Mouse (Mus musculus): ENCODE data around the gene Mcam. TPM values are rescaled to one million over a fixed set of nuclear protein-coding genes. Genes with fewer than 3 reads are reported as not detected.

Gene Mcam
- total and polyA plus RNA-seq, 2 experiments from 2014 or later: 4.4 to 14.6 TPM

GRCm38 (mm10) chr9:44191166-44191565 is 56.9 kb downstream of the Mcam start:
- TF ChIP-seq CTCF (IDR thresholded peaks at IDR 0.05): no peak
- Histone ChIP-seq H3K4me3 (ENCODE audit: low read depth, low read length) (no peak overlapping the region), H3K4me1 (ENCODE audit: insufficient read depth, low read length) (no peaks in the 10 kb centered on the region), H3K27ac (ENCODE audit: low read depth, low read length) (no peak overlapping the region), H3K4me2 (ENCODE audit: low read depth, low read length, poor library complexity, severe bottlenecking) (no peak overlapping the region), H3K36me3 (ENCODE audit: insufficient read depth, low read length) (no peaks in the 10 kb centered on the region), H3K9me3 (ENCODE audit: low read length) (no peaks in the 10 kb centered on the region), H3K27me3 (ENCODE audit: insufficient read depth, low read length) (no peaks in the 10 kb centered on the region), H3K9ac (replicated peaks; ENCODE audit: low read length, poor library complexity, severe bottlenecking) (no peak overlapping the region)
- no peak for DNase-seq (ENCODE audit: low spot score)
- WGBS: 84% methylated on average over 3 of the region's 3 CpGs
- no peak for ATAC-seq (ENCODE audit: low FRiP score)

GRCm38 (mm10) chr9:44192312-44192711 is 58.0 kb downstream of the Mcam start:
- 93% methylated on average over 3 of the region's 3 CpGs for WGBS
- H3K27me3 ChIP-seq (ENCODE audit: insufficient read depth, low read length): no peaks in the 10 kb centered on the region
- no peaks in the 10 kb centered on the region for H3K36me3 ChIP-seq (ENCODE audit: insufficient read depth, low read length)
- TF ChIP-seq CTCF (IDR thresholded peaks at IDR 0.05): no peak
- DNase-seq (ENCODE audit: low spot score) (no peak), ATAC-seq (ENCODE audit: low FRiP score) (no peak)
- no peak overlapping the region for H3K27ac ChIP-seq (ENCODE audit: low read depth, low read length)
- H3K4me1 ChIP-seq (ENCODE audit: insufficient read depth, low read length): no peaks in the 10 kb centered on the region
- H3K9ac ChIP-seq (replicated peaks; ENCODE audit: low read length, poor library complexity, severe bottlenecking): no peak overlapping the region
- H3K4me3 ChIP-seq (ENCODE audit: low read depth, low read length): no peak overlapping the region
- H3K9me3 ChIP-seq (ENCODE audit: low read length): no peaks in the 10 kb centered on the region
- no peak overlapping the region for H3K4me2 ChIP-seq (ENCODE audit: low read depth, low read length, poor library complexity, severe bottlenecking)

Other genes starting within 250 kb of the Mcam start
- 52.8 and 98.0 TPM in 2 replicates for gene Thy1, start 91.1 kb upstream of the Mcam start, total RNA-seq (2014; rRNA removed)
- gene Thy1, start 91.1 kb upstream of the Mcam start, polyA plus RNA-seq (2015; fragmentation: Nextera tagmentation; extraction: Ambion mirVana): 24.7 and 28.8 TPM in 2 replicates
- gene Usp2, start 67.4 kb upstream of the Mcam start, total RNA-seq (2014; rRNA removed): 7.5 and 8.0 TPM in 2 replicates
- 14.5 and 15.1 TPM in 2 replicates for gene Usp2, start 67.4 kb upstream of the Mcam start, polyA plus RNA-seq (2015; fragmentation: Nextera tagmentation; extraction: Ambion mirVana)
- gene Mfrp, start 32.7 kb upstream of the Mcam start, total RNA-seq (2014; rRNA removed): 0.19 and 2.8 TPM in 2 replicates
- 0.05 TPM in 1 of 2 replicates, not detected in the other for gene Mfrp, start 32.7 kb upstream of the Mcam start, polyA plus RNA-seq (2015; fragmentation: Nextera tagmentation; extraction: Ambion mirVana)
- 16.6 and 29.0 TPM in 2 replicates for gene C1qtnf5, start 27.2 kb upstream of the Mcam start, total RNA-seq (2014; rRNA removed)
- 9.9 and 10.7 TPM in 2 replicates for gene C1qtnf5, start 27.2 kb upstream of the Mcam start, polyA plus RNA-seq (2015; fragmentation: Nextera tagmentation; extraction: Ambion mirVana)
- not detected in 2 replicates for gene Gm49380, start 21.0 kb upstream of the Mcam start, total RNA-seq (2014; rRNA removed)
- 0.07 and 0.27 TPM in 2 replicates for gene Gm49380, start 21.0 kb upstream of the Mcam start, polyA plus RNA-seq (2015; fragmentation: Nextera tagmentation; extraction: Ambion mirVana)
- gene Rnf26, start 21.0 kb upstream of the Mcam start, total RNA-seq (2014; rRNA removed): 13.0 and 15.0 TPM in 2 replicates
- 33.4 and 34.1 TPM in 2 replicates for gene Rnf26, start 21.0 kb upstream of the Mcam start, polyA plus RNA-seq (2015; fragmentation: Nextera tagmentation; extraction: Ambion mirVana)
- 32.1 and 43.9 TPM in 2 replicates for gene Cbl, start 99.6 kb downstream of the Mcam start, total RNA-seq (2014; rRNA removed)
- 14.7 and 17.3 TPM in 2 replicates for gene Cbl, start 99.6 kb downstream of the Mcam start, polyA plus RNA-seq (2015; fragmentation: Nextera tagmentation; extraction: Ambion mirVana)
- gene Ccdc153, start 106.2 kb downstream of the Mcam start, total RNA-seq (2014; rRNA removed): 3.0 and 6.1 TPM in 2 replicates
- 2.7 TPM in 2 replicates for gene Ccdc153, start 106.2 kb downstream of the Mcam start, polyA plus RNA-seq (2015; fragmentation: Nextera tagmentation; extraction: Ambion mirVana)
- 0.27 TPM in 1 of 2 replicates, not detected in the other for gene Pdzd3, start 117.0 kb downstream of the Mcam start, total RNA-seq (2014; rRNA removed)
- gene Pdzd3, start 117.0 kb downstream of the Mcam start, polyA plus RNA-seq (2015; fragmentation: Nextera tagmentation; extraction: Ambion mirVana): 0.58 and 0.63 TPM in 2 replicates
- 4.2 and 6.2 TPM in 2 replicates for gene Nlrx1, start 134.1 kb downstream of the Mcam start, total RNA-seq (2014; rRNA removed)
- gene Nlrx1, start 134.1 kb downstream of the Mcam start, polyA plus RNA-seq (2015; fragmentation: Nextera tagmentation; extraction: Ambion mirVana): 6.0 and 6.9 TPM in 2 replicates
- gene Abcg4, start 154.1 kb downstream of the Mcam start, total RNA-seq (2014; rRNA removed): 60.0 and 65.8 TPM in 2 replicates
- 27.9 and 28.2 TPM in 2 replicates for gene Abcg4, start 154.1 kb downstream of the Mcam start, polyA plus RNA-seq (2015; fragmentation: Nextera tagmentation; extraction: Ambion mirVana)
- 21.8 and 25.3 TPM in 2 replicates for gene Hinfp, start 171.2 kb downstream of the Mcam start, total RNA-seq (2014; rRNA removed)
- gene Hinfp, start 171.2 kb downstream of the Mcam start, polyA plus RNA-seq (2015; fragmentation: Nextera tagmentation; extraction: Ambion mirVana): 15.2 and 15.4 TPM in 2 replicates
- 48.9 and 57.1 TPM in 2 replicates for gene C2cd2l, start 185.8 kb downstream of the Mcam start, total RNA-seq (2014; rRNA removed)
- 22.6 and 23.6 TPM in 2 replicates for gene C2cd2l, start 185.8 kb downstream of the Mcam start, polyA plus RNA-seq (2015; fragmentation: Nextera tagmentation; extraction: Ambion mirVana)
- 23.2 and 27.2 TPM in 2 replicates for gene Dpagt1, start 191.6 kb downstream of the Mcam start, total RNA-seq (2014; rRNA removed)
- gene Dpagt1, start 191.6 kb downstream of the Mcam start, polyA plus RNA-seq (2015; fragmentation: Nextera tagmentation; extraction: Ambion mirVana): 33.6 and 34.1 TPM in 2 replicates
- gene H2afx, start 200.2 kb downstream of the Mcam start, total RNA-seq (2014; rRNA removed): 91.7 and 145 TPM in 2 replicates
- gene H2afx, start 200.2 kb downstream of the Mcam start, polyA plus RNA-seq (2015; fragmentation: Nextera tagmentation; extraction: Ambion mirVana): 112 and 119 TPM in 2 replicates
- 30.1 and 31.7 TPM in 2 replicates for gene Hmbs, start 209.8 kb downstream of the Mcam start, total RNA-seq (2014; rRNA removed)
- 55.5 and 56.9 TPM in 2 replicates for gene Hmbs, start 209.8 kb downstream of the Mcam start, polyA plus RNA-seq (2015; fragmentation: Nextera tagmentation; extraction: Ambion mirVana)
- gene Vps11, start 227.2 kb downstream of the Mcam start, total RNA-seq (2014; rRNA removed): 41.5 and 42.6 TPM in 2 replicates
- 41.5 and 43.3 TPM in 2 replicates for gene Vps11, start 227.2 kb downstream of the Mcam start, polyA plus RNA-seq (2015; fragmentation: Nextera tagmentation; extraction: Ambion mirVana)
- gene Hyou1, start 245.0 kb downstream of the Mcam start, total RNA-seq (2014; rRNA removed): 64.7 and 78.8 TPM in 2 replicates
- gene Hyou1, start 245.0 kb downstream of the Mcam start, polyA plus RNA-seq (2015; fragmentation: Nextera tagmentation; extraction: Ambion mirVana): 16.9 and 18.5 TPM in 2 replicates

Measured in midbrain, postnatal 0 days (tissue).